Mouse (Mus musculus): ENCODE data around the gene Gm13889.

Gene Gm13889

GRCm38 (mm10) chr2:93959346-93959745, 2.3 kb upstream of the Gm13889 start:
- no peak for DNase-seq (ENCODE audit: extremely low read depth, insufficient read length, low spot score)

DNA sequence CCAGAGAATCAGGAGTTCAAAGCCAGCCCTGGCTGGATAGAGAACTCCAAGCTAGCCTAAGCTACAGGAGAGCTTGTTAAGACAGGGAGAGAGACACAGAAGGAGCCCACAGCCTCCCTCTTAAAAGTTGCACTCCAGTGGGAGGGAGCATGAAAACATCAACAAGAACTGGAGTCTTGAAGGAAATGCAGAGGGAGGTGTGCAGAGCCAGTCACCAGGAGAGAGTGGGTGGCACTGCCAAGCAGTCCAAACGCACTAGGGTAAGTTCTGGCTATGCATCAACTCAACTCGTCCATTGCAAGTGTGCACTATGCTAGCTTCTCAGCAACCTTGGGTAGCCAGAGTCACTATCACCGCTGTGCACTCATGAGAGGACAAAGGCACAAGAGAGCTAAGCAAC, 1.2 kb upstream of the Gm13889 start:
- no peak for DNase-seq (ENCODE audit: extremely low read depth, insufficient read length, low spot score)

DNA sequence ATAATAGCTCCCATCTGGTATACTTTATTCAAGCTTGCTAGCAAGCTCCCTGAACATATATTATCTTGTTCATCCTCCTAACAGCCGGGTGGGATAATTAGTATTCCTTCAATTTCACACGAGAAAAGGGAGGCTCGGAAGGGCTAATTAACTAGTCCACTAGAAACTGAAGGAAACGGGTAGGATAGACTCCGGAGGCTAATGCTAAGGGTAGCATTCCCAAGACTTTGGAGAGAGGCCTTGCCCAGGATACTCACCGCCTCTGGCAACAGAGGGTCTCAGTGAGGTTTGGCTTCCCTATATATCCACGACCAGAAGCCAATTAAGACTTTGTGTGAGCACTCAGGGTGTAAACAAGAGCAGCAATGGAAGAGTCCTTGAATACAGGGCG, 779 bp upstream of the Gm13889 start:
- no peak for DNase-seq (ENCODE audit: extremely low read depth, insufficient read length, low spot score)

- no peak for DNase-seq (ENCODE audit: extremely low read depth, insufficient read length, low spot score)
These were observed 635 bp downstream of the Gm13889 start for GRCm38 (mm10) chr2:93956331-93956801.

DNA sequence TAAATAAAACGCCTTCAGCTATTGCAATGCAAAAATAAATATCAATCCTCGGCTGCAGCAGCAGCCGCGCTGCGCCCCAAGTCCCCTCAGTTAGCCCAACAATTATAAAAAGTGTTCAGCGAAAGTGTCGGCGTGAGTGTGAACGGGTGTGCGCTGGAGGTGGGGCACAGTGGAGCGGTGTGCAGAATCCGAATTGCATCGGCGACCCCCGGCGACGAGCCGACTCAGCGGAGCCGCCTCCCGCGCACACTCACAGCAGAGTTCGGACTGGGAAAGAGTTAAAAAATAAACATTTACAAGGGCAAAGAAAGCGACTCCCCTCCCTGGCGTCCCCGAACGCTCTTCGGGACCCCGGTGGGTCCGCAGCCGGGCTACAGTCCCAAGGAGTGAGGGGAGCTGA, 1.1 kb downstream of the Gm13889 start:
- no peak for DNase-seq (ENCODE audit: extremely low read depth, insufficient read length, low spot score)

- no peak for DNase-seq (ENCODE audit: extremely low read depth, insufficient read length, low spot score)
These were observed 2.0 kb downstream of the Gm13889 start for GRCm38 (mm10) chr2:93954781-93955578.

DNA sequence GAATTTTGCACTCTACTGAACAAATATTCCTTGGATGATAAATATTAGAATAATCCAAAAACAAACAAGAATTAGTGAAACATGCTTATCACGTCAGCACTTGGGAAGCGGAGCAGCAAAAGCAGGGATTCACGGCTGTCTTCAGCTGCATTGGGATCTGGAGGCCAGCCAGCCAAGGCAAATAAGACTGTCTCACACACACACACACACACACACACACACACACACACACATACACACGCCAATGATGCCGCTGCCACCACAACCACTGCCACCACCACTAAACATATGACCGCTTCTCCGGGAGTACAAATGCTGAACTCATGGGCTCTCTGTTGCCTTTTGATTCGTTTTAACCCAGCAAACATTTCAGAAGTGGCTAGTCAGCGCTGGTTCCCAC, 3.3 kb downstream of the Gm13889 start:
- DNase-seq (ENCODE audit: extremely low read depth, insufficient read length, low spot score), result no peak

GRCm38 (mm10) chr2:93946976-93947375, 10.0 kb downstream of the Gm13889 start:
- DNase-seq (ENCODE audit: extremely low read depth, insufficient read length, low spot score), result no peak

GRCm38 (mm10) chr2:93944855-93945254, 12.1 kb downstream of the Gm13889 start:
- no peak for DNase-seq (ENCODE audit: extremely low read depth, insufficient read length, low spot score)

GRCm38 (mm10) chr2:93944099-93944498, 12.9 kb downstream of the Gm13889 start:
- no peak for DNase-seq (ENCODE audit: extremely low read depth, insufficient read length, low spot score)

GRCm38 (mm10) chr2:93941670-93942069, 15.3 kb downstream of the Gm13889 start:
- peak; percentile 27 for DNase-seq (ENCODE audit: extremely low read depth, insufficient read length, low spot score)

GRCm38 (mm10) chr2:93938534-93938933, 18.5 kb downstream of the Gm13889 start:
- no peak for DNase-seq (ENCODE audit: extremely low read depth, insufficient read length, low spot score)

DNA sequence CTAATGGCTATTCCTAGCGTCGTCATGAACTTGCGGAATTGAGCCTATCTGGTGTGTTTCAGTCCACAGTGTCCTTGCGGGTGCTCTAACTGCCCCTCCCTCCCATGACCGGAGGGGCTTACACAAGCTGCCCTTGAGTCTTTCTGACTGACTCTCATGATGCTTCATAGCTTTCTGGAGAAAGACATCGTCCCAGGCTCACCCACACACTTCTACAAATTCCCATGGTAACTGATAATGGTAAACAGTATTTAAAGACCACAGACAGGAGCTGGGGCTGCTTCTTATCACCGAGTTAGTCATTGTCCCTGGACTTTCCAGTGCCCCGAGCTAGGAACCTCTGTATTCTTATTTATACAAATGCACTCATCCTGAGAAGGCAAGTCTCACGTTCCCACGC, 28.1 kb downstream of the Gm13889 start:
- DNase-seq (ENCODE audit: extremely low read depth, insufficient read length, low spot score), result no peak

DNA sequence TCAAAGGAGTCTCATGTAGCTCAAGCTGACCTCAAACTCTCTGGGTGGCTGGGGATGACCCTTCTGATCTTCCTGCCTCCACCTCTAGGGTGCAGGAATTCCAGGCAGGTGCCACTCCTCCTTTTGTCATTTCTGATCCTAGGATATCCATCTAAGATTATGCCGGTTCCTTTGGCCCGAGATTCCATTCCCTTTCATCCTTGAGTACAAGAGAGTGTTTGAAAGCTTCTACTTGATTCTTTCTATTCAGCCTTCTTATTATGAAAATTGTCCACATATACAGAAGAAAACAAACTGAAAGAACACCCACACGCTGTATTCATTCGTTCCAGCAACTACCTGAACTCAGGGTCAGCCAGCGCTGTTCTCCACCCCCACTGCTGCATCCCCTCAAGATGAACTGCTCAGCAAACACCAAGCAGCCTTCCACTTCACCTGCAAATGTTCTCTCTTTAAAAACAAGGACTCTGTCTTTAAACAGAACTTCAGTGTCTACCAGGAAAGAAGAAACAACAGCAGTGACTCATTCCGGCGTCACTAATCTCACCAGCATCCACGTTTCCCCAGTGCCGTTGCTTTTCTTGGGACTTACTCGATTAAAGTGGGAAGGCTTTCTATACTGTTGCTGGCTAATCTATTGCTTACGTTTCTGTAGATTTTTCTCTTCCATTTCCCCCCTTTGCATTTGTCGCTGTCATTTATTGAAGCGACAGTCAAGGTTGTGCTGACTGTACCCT, 29.1 kb downstream of the Gm13889 start:
- no peak for DNase-seq (ENCODE audit: extremely low read depth, insufficient read length, low spot score)

DNA sequence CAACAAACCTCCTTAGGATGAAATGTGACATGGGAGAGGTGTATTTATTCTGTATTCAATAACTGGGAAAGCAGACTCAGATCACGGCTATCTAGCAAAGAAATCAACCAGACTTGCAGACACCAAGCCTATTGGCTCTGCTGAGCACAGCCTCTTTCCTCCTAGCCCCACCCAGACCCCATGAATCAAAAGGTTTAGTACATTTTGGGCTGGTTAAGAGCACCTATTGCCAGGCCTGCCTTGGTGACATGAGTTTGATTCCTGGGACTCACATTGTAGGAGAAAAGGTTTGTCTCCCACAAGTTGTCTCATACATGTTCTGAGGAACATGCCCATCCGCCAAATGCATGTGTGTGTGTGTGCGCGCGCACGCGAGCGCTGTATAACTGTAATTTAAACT, 30.9 kb downstream of the Gm13889 start:
- no peak for DNase-seq (ENCODE audit: extremely low read depth, insufficient read length, low spot score)

DNA sequence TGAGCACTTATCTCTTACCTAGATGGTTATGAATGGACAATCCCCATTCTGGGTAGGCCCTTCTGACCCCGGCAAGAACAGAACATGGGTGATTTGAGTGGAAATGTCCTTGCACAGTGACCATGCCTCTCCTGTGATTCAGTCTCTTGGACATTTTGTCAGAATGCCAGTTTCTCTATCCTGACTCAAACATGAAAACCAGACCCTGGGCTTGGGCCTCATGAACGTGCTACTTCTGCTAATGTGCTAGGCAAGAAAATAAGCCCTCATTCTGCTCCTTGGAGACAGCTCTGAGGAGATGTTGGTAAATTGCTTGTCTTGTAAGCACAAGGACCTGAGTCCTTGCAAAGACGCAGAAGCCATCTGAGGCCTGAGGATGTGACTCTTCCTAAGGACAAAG, 37.9 kb downstream of the Gm13889 start:
- DNase-seq (ENCODE audit: extremely low read depth, insufficient read length, low spot score), result no peak

GRCm38 (mm10) chr2:93913552-93913951, 43.4 kb downstream of the Gm13889 start:
- DNase-seq (ENCODE audit: extremely low read depth, insufficient read length, low spot score), result no peak

- peak; percentile 88 for DNase-seq (ENCODE audit: extremely low read depth, insufficient read length, low spot score)
These were observed 45.1 kb downstream of the Gm13889 start for GRCm38 (mm10) chr2:93911942-93912341.

DNA sequence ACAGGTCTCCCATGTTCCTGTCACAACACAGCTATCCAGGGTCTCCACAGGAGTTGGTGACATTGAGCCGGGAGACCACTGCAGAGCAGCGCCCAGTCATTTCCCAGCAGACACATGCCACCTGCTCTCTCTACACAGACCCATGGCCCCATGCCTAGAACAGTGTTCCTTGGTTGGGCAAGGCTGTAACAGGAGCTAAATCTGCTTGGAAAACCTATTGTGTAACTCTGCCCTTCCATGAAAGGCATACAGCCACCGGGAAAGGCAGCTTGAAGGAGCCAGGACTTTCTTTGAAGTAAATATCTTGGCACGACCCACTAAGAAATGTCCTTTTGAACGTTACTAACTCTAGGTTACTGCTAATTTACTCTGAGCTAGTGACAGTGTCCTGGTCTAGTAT, 47.3 kb downstream of the Gm13889 start:
- peak; percentile 42 for DNase-seq (ENCODE audit: extremely low read depth, insufficient read length, low spot score)

- DNase-seq (ENCODE audit: extremely low read depth, insufficient read length, low spot score), result peak; percentile 62
These were observed 49.3 kb downstream of the Gm13889 start for GRCm38 (mm10) chr2:93907519-93908294.

DNA sequence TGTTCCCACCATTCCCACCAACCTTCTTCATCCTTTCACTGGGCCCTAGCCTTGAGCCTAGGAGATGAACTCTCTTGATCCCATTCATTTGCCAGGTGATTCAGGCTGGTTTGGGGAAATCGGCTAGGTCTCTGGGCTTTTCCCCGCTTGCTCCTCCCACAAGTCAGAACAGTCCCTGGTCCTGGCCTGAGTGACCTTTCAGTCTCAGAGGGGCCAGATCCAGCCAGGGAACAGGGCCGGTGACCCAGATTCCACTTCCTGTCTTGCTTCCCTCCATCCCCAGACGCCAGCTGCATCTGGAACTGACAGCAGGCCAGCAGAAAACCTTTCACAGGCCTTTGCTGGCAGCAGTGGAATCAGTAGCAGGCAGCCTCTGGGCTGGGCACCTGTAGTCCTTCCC, 50.7 kb downstream of the Gm13889 start:
- peak; percentile 21 for DNase-seq (ENCODE audit: extremely low read depth, insufficient read length, low spot score)

All from 3134 (cell line).